Mouse (Mus musculus) brain, embryonic 14.5 days (tissue): Measurements from ENCODE around the gene Tmem87b.

Source experiments
- CTCF ChIP-seq: fragments of 200-500 bp; IDR thresholded peaks from 2 replicates; pipeline ENCODE4 v1.5.1; 2012; ENCODE audit warnings: inconsistent platforms, mild to moderate bottlenecking, moderate library complexity, borderline replicate concordance; ENCODE audit not compliant: insufficient read depth, insufficient read length; ENCODE audit errors: extremely low read depth
- POLR2A ChIP-seq: fragments of 200-500 bp; IDR thresholded peaks from 2 replicates; pipeline ENCODE4 v1.6.1; 2012; ENCODE audit warnings: mild to moderate bottlenecking, inconsistent platforms, borderline replicate concordance; ENCODE audit not compliant: poor library complexity, insufficient read depth, insufficient read length, severe bottlenecking; ENCODE audit errors: extremely low read depth

- TF ChIP-seq CTCF (no peak), POLR2A (no peak)
These were observed 85.7 kb downstream of the Tmem87b start for GRCm38 (mm10) chr2:128903661-128904060.
